Mouse (Mus musculus): ENCODE data around the gene Gm10272.

- no peak for TF ChIP-seq POLR2A (IDR thresholded peaks at IDR 0.05; ENCODE audit: insufficient read depth, low read depth, low read length)
- TF ChIP-seq CTCF (IDR thresholded peaks at IDR 0.05; ENCODE audit: insufficient read depth, low read depth, low read length), result no peak
Observed at GRCm38 (mm10) chr10:77684181-77684580, 22.2 kb upstream of the Gm10272 start.
